Mouse (Mus musculus) testis, postnatal 10 days (tissue): ENCODE data around the gene Wdr45.
A peak's percentile ranks its signal among the peaks of the same experiment; 100 is the strongest.

ENCODE experiments used
- DNase-seq: peaks from one replicate; pipeline ENCODE4 v3.0.0; 2021; ENCODE audit warnings: low spot score

Wdr45 gene

GRCm38 (mm10) chrX:7764657-7765280, 50.6 kb downstream of the Wdr45 start:
- DNase-seq = no peak

GRCm38 (mm10) chrX:7765281-7765670, 51.1 kb downstream of the Wdr45 start:
- no peak for DNase-seq

DNA sequence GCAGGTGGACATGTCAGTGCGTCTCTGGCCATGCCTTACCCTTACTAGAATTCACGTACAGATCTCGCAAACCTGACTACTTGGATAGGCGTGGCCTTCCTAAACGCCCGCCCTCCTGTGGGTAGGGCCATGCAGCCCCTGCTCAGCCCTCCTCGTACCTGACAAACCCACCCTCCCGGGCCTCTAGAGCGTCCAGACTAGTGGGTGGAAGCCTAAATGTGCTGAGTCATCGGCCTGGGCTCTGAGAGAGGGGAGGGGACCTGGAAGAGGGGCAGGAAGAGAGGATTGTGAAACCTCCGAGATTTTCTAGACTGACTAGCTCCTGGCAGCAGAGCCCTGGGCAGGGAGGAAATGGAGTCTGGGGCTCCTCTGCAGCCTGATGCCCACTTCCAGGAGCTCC, 51.6 kb downstream of the Wdr45 start:
- no peak for DNase-seq

GRCm38 (mm10) chrX:7769302-7770017, 55.3 kb downstream of the Wdr45 start:
- DNase-seq = no peak

- no peak for DNase-seq
These were observed 58.6 kb downstream of the Wdr45 start for GRCm38 (mm10) chrX:7772766-7773165.

DNA sequence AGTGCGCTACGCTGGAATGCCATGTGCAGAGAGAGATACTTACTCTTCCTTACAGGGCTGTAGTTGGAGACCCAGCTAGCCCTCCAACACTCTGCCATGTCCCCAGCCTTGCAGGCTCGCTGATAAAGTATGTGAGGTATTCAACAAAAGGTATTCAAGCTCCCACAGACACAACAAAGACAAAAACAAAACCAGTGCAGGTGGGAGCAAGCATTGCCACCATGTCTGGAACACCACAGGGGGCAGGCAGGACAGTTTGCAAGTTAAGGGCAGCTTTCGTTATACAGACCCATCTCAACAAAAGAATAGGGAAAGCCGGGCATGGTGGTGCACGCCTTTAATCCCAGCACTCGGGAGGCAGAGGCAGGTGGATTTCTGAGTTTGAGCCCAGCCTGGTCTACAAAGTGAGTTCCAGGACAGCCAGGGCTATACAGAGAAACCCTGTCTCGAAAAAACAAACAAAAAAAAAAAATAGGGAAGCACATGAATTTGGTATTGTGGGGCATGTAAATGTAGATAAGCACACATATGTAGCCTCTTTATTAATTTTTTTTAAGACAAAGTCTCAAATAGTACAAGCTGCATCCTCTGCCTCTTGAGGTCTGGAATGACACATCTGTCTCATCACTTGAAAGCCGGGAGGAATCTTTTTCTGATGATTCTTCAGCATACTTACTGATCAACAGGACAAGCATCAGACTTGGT, 61.5 kb downstream of the Wdr45 start:
- no peak for DNase-seq

GRCm38 (mm10) chrX:7776329-7777082, 62.4 kb downstream of the Wdr45 start:
- peak; percentile 72 for DNase-seq
